Mouse (Mus musculus): ENCODE measurements around the gene Hrh1.

DNA sequence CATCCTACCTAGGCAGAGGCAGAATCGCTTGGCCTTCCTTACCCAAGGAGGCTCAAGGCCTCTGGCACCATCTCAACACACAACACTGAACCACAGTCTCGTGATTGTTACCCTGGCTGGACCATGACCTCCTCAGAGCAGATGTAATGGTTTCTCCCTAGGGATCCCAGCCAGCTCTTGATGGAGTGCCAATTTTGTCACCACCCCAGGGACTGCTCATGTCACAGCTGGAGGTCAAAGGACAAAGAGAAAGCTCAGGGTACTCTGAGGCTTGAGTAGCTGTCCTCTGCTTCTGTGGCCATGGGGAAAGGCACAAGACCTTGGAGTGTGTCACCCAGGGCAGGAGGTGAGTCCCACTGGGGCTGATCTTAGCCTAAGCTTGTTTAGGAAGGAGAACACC is 20.3 kb downstream of the Hrh1 start:
- no peak for TF ChIP-seq CTCF (IDR thresholded peaks at IDR 0.05; ENCODE audit: extremely low read depth, insufficient read length, insufficient replicate concordance, low read depth, low read length)
- no peak for TF ChIP-seq POLR2A (IDR thresholded peaks at IDR 0.05; ENCODE audit: low read depth, low read length)
